Mouse (Mus musculus): Measurements from ENCODE around the gene Mcm3. TPM values are rescaled to one million over a fixed set of nuclear protein-coding genes. Genes with fewer than 3 reads are reported as not detected.
A peak's percentile ranks its signal among the peaks of the same experiment; 100 is the strongest.

Mcm3 gene
- polyA plus RNA-seq, 1 experiment from 2014 or later: 27.0 TPM

- H3K9me3 ChIP-seq: no peaks in the 10 kb centered on the region
- H3K36me3 ChIP-seq: no peaks in the 10 kb centered on the region
- WGBS: 82% methylated on average over 1 of the region's 1 CpGs
- H3K27me3 ChIP-seq: no peaks in the 10 kb centered on the region
- no peak overlapping the region for H3K4me3 ChIP-seq
- no peaks in the 10 kb centered on the region for H3K4me1 ChIP-seq (replicated peaks)
- H3K27ac ChIP-seq: no peak overlapping the region
- H3K4me2 ChIP-seq: no peak overlapping the region
- H3K9ac ChIP-seq: no peak overlapping the region
- no peak for ATAC-seq (ENCODE audit: low FRiP score)
Observed at GRCm38 (mm10) chr1:20830546-20830945, 10.4 kb upstream of the Mcm3 start.

DNA sequence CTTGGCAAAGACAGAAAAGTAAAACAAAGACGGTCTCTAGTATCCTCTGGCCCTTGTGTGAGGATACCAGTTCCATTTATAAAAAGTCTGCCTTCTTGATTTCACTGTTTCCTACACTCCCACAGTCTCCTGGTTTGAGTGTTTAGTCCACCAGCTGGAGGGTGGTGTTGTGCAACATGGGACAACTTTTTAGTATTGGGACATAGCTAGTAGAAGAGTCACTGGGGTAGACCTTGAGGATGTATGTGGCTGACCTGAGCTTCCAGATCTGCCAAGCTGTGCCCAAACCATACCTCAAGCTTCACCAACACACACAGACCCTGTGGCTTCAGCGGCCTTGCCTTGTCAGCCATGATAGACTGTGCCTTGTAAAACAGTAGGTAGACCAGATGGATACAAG, 7.9 kb upstream of the Mcm3 start:
- Histone ChIP-seq H3K4me3 (no peak overlapping the region), H3K36me3 (no peaks in the 10 kb centered on the region), H3K4me1 (replicated peaks) (no peaks in the 10 kb centered on the region), H3K9me3 (no peaks in the 10 kb centered on the region), H3K9ac (no peak overlapping the region), H3K27ac (no peak overlapping the region), H3K4me2 (no peak overlapping the region), H3K27me3 (no peaks in the 10 kb centered on the region)
- ATAC-seq (ENCODE audit: low FRiP score): no peak
- WGBS: 92% methylated on average over 2 of the region's 2 CpGs

- no peaks in the 10 kb centered on the region for H3K4me1 ChIP-seq (replicated peaks)
- no peaks in the 10 kb centered on the region for H3K9me3 ChIP-seq
- H3K9ac ChIP-seq: no peak overlapping the region
- H3K27ac ChIP-seq: no peak overlapping the region
- no peak overlapping the region for H3K4me3 ChIP-seq
- no peaks in the 10 kb centered on the region for H3K36me3 ChIP-seq
- ATAC-seq (ENCODE audit: low FRiP score): no peak
- no peaks in the 10 kb centered on the region for H3K27me3 ChIP-seq
- no peak overlapping the region for H3K4me2 ChIP-seq
Observed at GRCm38 (mm10) chr1:20825036-20825435, 4.9 kb upstream of the Mcm3 start.

- WGBS: 62% methylated on average over 2 of the region's 2 CpGs
- no peak overlapping the region for H3K4me3 ChIP-seq
- no peak overlapping the region for H3K27ac ChIP-seq
- no peaks in the 10 kb centered on the region for H3K27me3 ChIP-seq
- no peak overlapping the region for H3K4me2 ChIP-seq
- H3K36me3 ChIP-seq: no peaks in the 10 kb centered on the region
- no peaks in the 10 kb centered on the region for H3K9me3 ChIP-seq
- no peak for ATAC-seq (ENCODE audit: low FRiP score)
- no peak overlapping the region for H3K9ac ChIP-seq
- H3K4me1 ChIP-seq (replicated peaks): peaks cover 5% of the 10 kb centered on the region
Observed at GRCm38 (mm10) chr1:20823906-20824305, 3.8 kb upstream of the Mcm3 start.

DNA sequence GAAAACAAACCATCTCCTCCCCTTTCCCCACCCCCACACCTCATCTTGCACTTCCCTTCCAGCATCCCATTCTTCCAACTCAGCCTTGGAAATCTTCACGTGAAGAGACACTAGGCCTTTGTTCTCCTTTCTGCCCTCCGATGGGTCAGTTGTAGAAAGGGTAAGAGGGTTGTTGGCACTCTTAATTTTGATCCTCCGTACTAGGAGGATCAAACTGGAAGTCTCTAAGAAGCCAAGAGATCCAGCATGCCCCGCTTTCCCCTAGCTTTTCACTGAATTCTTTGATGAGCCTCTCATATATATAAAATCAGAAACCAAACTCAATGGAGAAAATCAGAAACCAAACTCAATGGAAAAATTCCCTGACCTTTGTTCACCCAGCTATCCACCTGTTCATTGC, 3.4 kb upstream of the Mcm3 start:
- Histone ChIP-seq H3K27ac (no peak overlapping the region), H3K9me3 (no peaks in the 10 kb centered on the region)
- ATAC-seq (ENCODE audit: low FRiP score): no peak

GRCm38 (mm10) chr1:20820959-20821358, 847 bp upstream of the Mcm3 start:
- no peaks in the 10 kb centered on the region for H3K27me3 ChIP-seq
- ATAC-seq (ENCODE audit: low FRiP score): no peak
- no peak overlapping the region for H3K4me3 ChIP-seq
- H3K4me1 ChIP-seq (replicated peaks): peaks cover 14% of the 10 kb centered on the region
- H3K4me2 ChIP-seq: no peak overlapping the region
- 89% methylated on average over 4 of the region's 4 CpGs for WGBS
- no peak overlapping the region for H3K9ac ChIP-seq
- H3K27ac ChIP-seq: no peak overlapping the region
- no peaks in the 10 kb centered on the region for H3K36me3 ChIP-seq
- no peaks in the 10 kb centered on the region for H3K9me3 ChIP-seq

More for the DNA sequence above, 3.4 kb upstream of the Mcm3 start:
- H3K4me1 ChIP-seq (replicated peaks): peaks cover 8% of the 10 kb centered on the region
- 48% methylated on average over 4 of the region's 4 CpGs for WGBS
- no peaks in the 10 kb centered on the region for H3K27me3 ChIP-seq
- no peak overlapping the region for H3K4me2 ChIP-seq
- H3K9ac ChIP-seq: no peak overlapping the region
- no peak overlapping the region for H3K4me3 ChIP-seq
- H3K36me3 ChIP-seq: no peaks in the 10 kb centered on the region

DNA sequence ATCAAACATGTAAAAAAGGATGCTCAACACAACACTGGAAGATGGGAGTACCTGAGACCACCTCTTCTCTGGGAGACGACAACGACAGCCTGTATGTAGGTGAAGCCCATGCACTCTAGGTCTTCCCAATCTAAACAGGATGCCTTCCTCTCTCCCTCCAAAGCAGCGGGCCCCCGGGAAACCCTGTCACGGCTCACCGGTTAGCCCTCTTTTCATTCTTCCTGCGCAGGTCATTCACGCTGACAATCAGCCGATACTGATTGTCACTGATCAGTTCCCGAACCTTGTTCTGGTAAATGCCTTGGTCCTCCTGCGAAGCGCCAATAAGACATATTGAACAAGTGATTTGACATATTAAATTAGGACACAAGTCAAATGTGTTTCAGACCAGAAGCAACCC, 2.5 kb downstream of the Mcm3 start:
- Histone ChIP-seq H3K4me2 (no peak overlapping the region), H3K36me3 (peaks cover 12% of the 10 kb centered on the region), H3K4me3 (no peak overlapping the region), H3K4me1 (replicated peaks) (peaks cover 14% of the 10 kb centered on the region), H3K27ac (no peak overlapping the region), H3K27me3 (no peaks in the 10 kb centered on the region), H3K9ac (no peak overlapping the region), H3K9me3 (no peaks in the 10 kb centered on the region)
- 67% methylated on average over 12 of the region's 12 CpGs for WGBS
- no peak for ATAC-seq (ENCODE audit: low FRiP score)

GRCm38 (mm10) chr1:20817172-20817571, 2.9 kb downstream of the Mcm3 start:
- H3K9me3 ChIP-seq: no peaks in the 10 kb centered on the region
- H3K4me2 ChIP-seq: no peak overlapping the region
- H3K9ac ChIP-seq: no peak overlapping the region
- peaks cover 14% of the 10 kb centered on the region for H3K4me1 ChIP-seq (replicated peaks)
- H3K27me3 ChIP-seq: no peaks in the 10 kb centered on the region
- no peak overlapping the region for H3K4me3 ChIP-seq
- H3K27ac ChIP-seq: no peak overlapping the region
- ATAC-seq (ENCODE audit: low FRiP score): no peak
- H3K36me3 ChIP-seq: peaks cover 12% of the 10 kb centered on the region
- 81% methylated on average over 9 of the region's 9 CpGs for WGBS

DNA sequence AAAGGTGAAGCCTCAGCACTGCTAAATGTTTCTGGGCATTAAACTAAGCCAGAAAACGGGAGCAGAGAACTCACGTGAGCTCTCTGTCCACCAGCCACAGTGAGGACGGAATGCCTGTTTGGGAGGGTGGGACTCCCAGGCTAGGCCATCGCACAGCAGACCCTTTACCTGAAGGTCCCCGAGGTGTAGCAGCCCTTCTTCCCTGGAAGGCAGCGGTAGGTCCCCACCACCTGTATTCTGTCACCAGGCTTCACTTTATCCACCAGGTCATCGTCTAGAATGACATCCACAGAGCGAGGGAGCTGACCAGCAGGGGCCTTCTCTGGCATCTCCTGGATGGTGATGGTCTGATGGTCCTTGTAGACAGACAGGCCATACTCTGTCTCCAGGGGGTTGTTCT, 5.6 kb downstream of the Mcm3 start:
- no peak for ATAC-seq (ENCODE audit: low FRiP score)
- no peak overlapping the region for H3K4me2 ChIP-seq
- H3K27ac ChIP-seq: no peak overlapping the region
- H3K9me3 ChIP-seq: no peaks in the 10 kb centered on the region
- H3K27me3 ChIP-seq: no peaks in the 10 kb centered on the region
- peaks cover 28% of the 10 kb centered on the region for H3K36me3 ChIP-seq
- H3K4me1 ChIP-seq (replicated peaks): peaks cover 10% of the 10 kb centered on the region
- no peak overlapping the region for H3K9ac ChIP-seq
- WGBS: 88% methylated on average over 8 of the region's 8 CpGs
- no peak overlapping the region for H3K4me3 ChIP-seq

GRCm38 (mm10) chr1:20804526-20804925, 15.6 kb downstream of the Mcm3 start:
- Histone ChIP-seq H3K9me3 (no peaks in the 10 kb centered on the region), H3K27ac (no peak overlapping the region), H3K27me3 (no peaks in the 10 kb centered on the region), H3K4me3 (no peak overlapping the region), H3K4me1 (replicated peaks) (no peaks in the 10 kb centered on the region), H3K9ac (no peak overlapping the region), H3K36me3 (peaks cover 48% of the 10 kb centered on the region), H3K4me2 (no peak overlapping the region)
- no peak for ATAC-seq (ENCODE audit: low FRiP score)
- 97% methylated on average over 10 of the region's 10 CpGs for WGBS

DNA sequence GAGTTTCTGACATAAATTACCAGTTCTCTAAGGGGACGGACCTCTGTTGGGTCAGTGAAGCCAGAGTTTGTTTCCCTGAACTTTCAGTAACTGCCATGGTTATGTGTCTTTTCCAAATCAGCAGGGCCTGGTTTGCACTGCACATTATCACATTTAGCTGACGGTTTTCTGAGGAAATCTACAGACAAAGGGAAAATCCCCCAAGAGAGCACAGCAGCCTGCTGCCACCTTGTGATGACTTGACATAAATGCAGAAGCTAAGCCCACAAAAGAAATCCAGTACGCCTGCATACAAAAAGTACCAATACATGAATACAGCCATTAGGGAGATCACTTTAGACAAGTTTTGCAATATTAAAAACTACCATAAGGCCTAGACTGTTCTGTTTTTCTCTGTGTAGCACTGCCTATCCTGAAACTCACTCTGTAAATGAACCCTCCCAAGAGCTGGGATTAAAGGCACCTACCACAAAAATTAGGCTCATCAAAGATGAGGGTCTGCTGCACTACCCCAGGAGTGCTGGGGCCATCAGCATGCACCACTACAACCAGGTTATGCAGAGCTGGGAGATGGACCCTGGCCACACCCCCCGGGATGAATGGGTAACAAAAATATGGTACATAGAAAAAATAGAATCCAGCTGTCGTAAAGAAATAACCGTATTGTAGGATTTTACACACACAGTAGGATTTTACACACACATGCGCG, 18.3 kb downstream of the Mcm3 start:
- Histone ChIP-seq H3K9ac (no peak overlapping the region; the same call in 1 of the 2 replicates), H3K4me2 (no peak overlapping the region), H3K9me3 (no peaks in the 10 kb centered on the region), H3K4me3 (no peak overlapping the region), H3K27me3 (no peaks in the 10 kb centered on the region), H3K36me3 (peaks cover 24% of the 10 kb centered on the region), H3K27ac (peak overlapping the region; percentile 36; the same call in 1 of the 2 replicates), H3K4me1 (replicated peaks) (no peaks in the 10 kb centered on the region)
- peak; percentile 81 for ATAC-seq (ENCODE audit: low FRiP score)
- WGBS: 79% methylated on average over 8 of the region's 8 CpGs

- 88% methylated on average over 2 of the region's 2 CpGs for WGBS
- Histone ChIP-seq H3K4me1 (replicated peaks) (no peaks in the 10 kb centered on the region), H3K36me3 (peaks cover 19% of the 10 kb centered on the region), H3K4me3 (no peak overlapping the region), H3K9me3 (no peaks in the 10 kb centered on the region), H3K27me3 (no peaks in the 10 kb centered on the region), H3K9ac (no peak overlapping the region; the same call in 1 of the 2 replicates), H3K27ac (peak overlapping the region; percentile 36; the same call in 1 of the 2 replicates), H3K4me2 (no peak overlapping the region)
- ATAC-seq (ENCODE audit: low FRiP score): peak; percentile 10; the same call in 1 of the 2 replicates
Observed at GRCm38 (mm10) chr1:20801275-20801674, 18.8 kb downstream of the Mcm3 start.

DNA sequence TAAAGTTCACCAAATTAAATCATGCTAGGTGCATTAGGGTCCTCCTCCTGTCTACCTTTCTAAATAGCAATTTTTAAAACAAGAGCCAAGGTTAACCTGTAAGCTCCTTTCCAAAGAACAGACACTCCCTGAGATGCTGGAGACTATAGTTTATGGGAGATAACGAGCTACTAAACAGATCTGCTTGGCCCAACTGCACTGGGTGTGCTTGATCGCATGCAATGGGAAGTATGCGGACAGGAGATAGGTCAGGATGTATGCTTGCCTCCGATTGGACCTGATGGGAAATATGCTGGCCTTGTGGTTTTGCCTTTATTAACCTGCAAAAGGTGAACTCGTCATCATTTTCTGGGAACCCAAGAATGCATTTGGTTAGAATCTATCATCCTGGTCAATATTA, 24.9 kb downstream of the Mcm3 start:
- Histone ChIP-seq H3K27ac (no peak overlapping the region), H3K4me1 (replicated peaks) (no peaks in the 10 kb centered on the region), H3K9me3 (no peaks in the 10 kb centered on the region), H3K4me3 (no peak overlapping the region), H3K36me3 (no peaks in the 10 kb centered on the region), H3K4me2 (no peak overlapping the region), H3K27me3 (no peaks in the 10 kb centered on the region), H3K9ac (no peak overlapping the region)
- WGBS: 93% methylated on average over 5 of the region's 5 CpGs
- no peak for ATAC-seq (ENCODE audit: low FRiP score)

All from hindbrain, embryonic 13.5 days (tissue).